Mouse (Mus musculus) thymus, adult 2 months (tissue): ENCODE measurements at regions not wholly inside any gene's neighbourhood (a gene's known extent, or its start where the extent isn't known, plus 50 kb on each side); places are given as distances from the start of the nearest gene placed in this dataset.

Experiments
- CTCF ChIP-seq: fragments of 200-500 bp; IDR thresholded peaks from 2 replicates; pipeline ENCODE4 v1.5.1; 2012; ENCODE audit warnings: mild to moderate bottlenecking, control low read depth, low read length, moderate library complexity, borderline replicate concordance; ENCODE audit not compliant: control insufficient read depth, poor library complexity, insufficient read depth; ENCODE audit errors: extremely low read depth
- POLR2A ChIP-seq: fragments of 200-500 bp; IDR thresholded peaks from 2 replicates; pipeline ENCODE4 v1.6.1; 2012; ENCODE audit warnings: mild to moderate bottlenecking, low read length, control low read depth, moderate library complexity; ENCODE audit not compliant: control insufficient read depth, poor library complexity, insufficient read depth; ENCODE audit errors: extremely low read depth

- TF ChIP-seq POLR2A (no peak), CTCF (no peak)
These were observed 438.0 kb downstream of the Fam198b start for GRCm38 (mm10) chr3:80322291-80322690.
